Mouse (Mus musculus) testis, adult 2 months (tissue): Measurements from ENCODE around the gene Sptbn4.

Experiments used
- CTCF ChIP-seq: fragments of 200-500 bp; IDR thresholded peaks from 2 replicates; pipeline ENCODE4 v1.5.1; 2012; ENCODE audit warnings: low read depth, mild to moderate bottlenecking, inconsistent platforms, low read length, moderate library complexity; ENCODE audit not compliant: control insufficient read depth, insufficient read depth, insufficient replicate concordance
- POLR2A ChIP-seq: fragments of 200-500 bp; IDR thresholded peaks from 2 replicates; pipeline ENCODE4 v1.6.1; 2012; ENCODE audit warnings: low read depth, mild to moderate bottlenecking, inconsistent platforms, low read length, moderate library complexity; ENCODE audit not compliant: control insufficient read depth

- TF ChIP-seq CTCF (no peak), POLR2A (no peak)
These were observed 91.2 kb downstream of the Sptbn4 start for GRCm38 (mm10) chr7:27356248-27356647.
